Mouse (Mus musculus): ENCODE results near the gene Cacnb2. TPM values are rescaled to one million over a fixed set of nuclear protein-coding genes. Genes with fewer than 3 reads are reported as not detected.

The Cacnb2 gene
- polyA plus RNA-seq, 1 experiment from 2014 or later = 3.4 TPM

GRCm38 (mm10) chr2:14620120-14620853, 17.4 kb downstream of the Cacnb2 start:
- Histone ChIP-seq H3K4me1 (no peaks in the 10 kb centered on the region), H3K4me2 (replicated peaks) (no peak overlapping the region), H3K4me3 (no peak overlapping the region), H3K36me3 (no peaks in the 10 kb centered on the region), H3K9me3 (no peaks in the 10 kb centered on the region), H3K9ac (no peak overlapping the region), H3K27me3 (no peaks in the 10 kb centered on the region), H3K27ac (no peak overlapping the region)
- ATAC-seq (ENCODE audit: insufficient number of reproducible peaks, insufficient read depth, low FRiP score, low TSS enrichment) = no peak
- 74% methylated on average over 6 of the region's 6 CpGs for WGBS

- no peaks in the 10 kb centered on the region for H3K27me3 ChIP-seq
- H3K9me3 ChIP-seq = no peaks in the 10 kb centered on the region
- H3K4me2 ChIP-seq (replicated peaks) = no peak overlapping the region
- WGBS = 82% methylated on average over 4 of the region's 4 CpGs
- H3K36me3 ChIP-seq = no peaks in the 10 kb centered on the region
- no peaks in the 10 kb centered on the region for H3K4me1 ChIP-seq
- H3K4me3 ChIP-seq = no peak overlapping the region
- ATAC-seq (ENCODE audit: insufficient number of reproducible peaks, insufficient read depth, low FRiP score, low TSS enrichment) = no peak
- no peak overlapping the region for H3K9ac ChIP-seq
- H3K27ac ChIP-seq = no peak overlapping the region
Observed at GRCm38 (mm10) chr2:14620891-14621290, 18.0 kb downstream of the Cacnb2 start.

GRCm38 (mm10) chr2:14623820-14624219, 20.9 kb downstream of the Cacnb2 start:
- H3K27ac ChIP-seq = no peak overlapping the region
- no peak overlapping the region for H3K9ac ChIP-seq
- H3K4me1 ChIP-seq = no peaks in the 10 kb centered on the region
- no peaks in the 10 kb centered on the region for H3K36me3 ChIP-seq
- WGBS = 89% methylated on average over 5 of the region's 5 CpGs
- ATAC-seq (ENCODE audit: insufficient number of reproducible peaks, insufficient read depth, low FRiP score, low TSS enrichment) = no peak
- H3K4me3 ChIP-seq = no peak overlapping the region
- H3K9me3 ChIP-seq = no peaks in the 10 kb centered on the region
- no peaks in the 10 kb centered on the region for H3K27me3 ChIP-seq
- no peak overlapping the region for H3K4me2 ChIP-seq (replicated peaks)

- Histone ChIP-seq H3K4me3 (no peak overlapping the region), H3K9me3 (no peaks in the 10 kb centered on the region), H3K4me1 (no peaks in the 10 kb centered on the region), H3K36me3 (no peaks in the 10 kb centered on the region), H3K4me2 (replicated peaks) (no peak overlapping the region), H3K9ac (no peak overlapping the region), H3K27me3 (no peaks in the 10 kb centered on the region), H3K27ac (no peak overlapping the region)
- ATAC-seq (ENCODE audit: insufficient number of reproducible peaks, insufficient read depth, low FRiP score, low TSS enrichment) = no peak
- WGBS = 70% methylated on average over 9 of the region's 9 CpGs
Observed at GRCm38 (mm10) chr2:14629814-14630492, 27.1 kb downstream of the Cacnb2 start.

GRCm38 (mm10) chr2:14631590-14631989, 28.7 kb downstream of the Cacnb2 start:
- H3K4me2 ChIP-seq (replicated peaks) = no peak overlapping the region
- no peaks in the 10 kb centered on the region for H3K9me3 ChIP-seq
- no peak overlapping the region for H3K27ac ChIP-seq
- 90% methylated on average over 1 of the region's 1 CpGs for WGBS
- no peak overlapping the region for H3K4me3 ChIP-seq
- H3K27me3 ChIP-seq = no peaks in the 10 kb centered on the region
- H3K4me1 ChIP-seq = no peaks in the 10 kb centered on the region
- H3K36me3 ChIP-seq = no peaks in the 10 kb centered on the region
- ATAC-seq (ENCODE audit: insufficient number of reproducible peaks, insufficient read depth, low FRiP score, low TSS enrichment) = no peak
- H3K9ac ChIP-seq = no peak overlapping the region

DNA sequence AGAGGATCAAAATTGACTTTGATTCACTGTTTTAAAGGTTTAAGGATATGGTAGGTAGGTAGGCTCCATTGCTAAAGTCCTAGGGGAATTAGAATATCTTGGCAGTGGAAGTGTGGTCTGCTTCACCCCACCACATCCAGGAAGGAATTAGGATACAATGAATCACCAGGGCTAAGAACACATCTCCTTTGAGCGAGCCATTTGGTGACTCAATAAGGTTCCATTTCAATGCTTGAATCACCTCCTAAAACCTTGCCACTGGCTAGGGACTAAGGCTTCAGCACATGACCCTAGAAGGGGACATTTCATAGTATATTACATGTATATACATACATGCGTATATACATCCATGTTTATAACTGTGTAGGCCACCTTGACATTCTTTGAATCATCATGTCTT, 30.3 kb downstream of the Cacnb2 start:
- H3K9me3 ChIP-seq = no peaks in the 10 kb centered on the region
- H3K27ac ChIP-seq = no peak overlapping the region
- no peaks in the 10 kb centered on the region for H3K27me3 ChIP-seq
- WGBS = 94% methylated on average over 2 of the region's 2 CpGs
- no peaks in the 10 kb centered on the region for H3K4me1 ChIP-seq
- no peaks in the 10 kb centered on the region for H3K36me3 ChIP-seq
- H3K4me2 ChIP-seq (replicated peaks) = no peak overlapping the region
- H3K4me3 ChIP-seq = no peak overlapping the region
- ATAC-seq (ENCODE audit: insufficient number of reproducible peaks, insufficient read depth, low FRiP score, low TSS enrichment) = no peak
- H3K9ac ChIP-seq = no peak overlapping the region

DNA sequence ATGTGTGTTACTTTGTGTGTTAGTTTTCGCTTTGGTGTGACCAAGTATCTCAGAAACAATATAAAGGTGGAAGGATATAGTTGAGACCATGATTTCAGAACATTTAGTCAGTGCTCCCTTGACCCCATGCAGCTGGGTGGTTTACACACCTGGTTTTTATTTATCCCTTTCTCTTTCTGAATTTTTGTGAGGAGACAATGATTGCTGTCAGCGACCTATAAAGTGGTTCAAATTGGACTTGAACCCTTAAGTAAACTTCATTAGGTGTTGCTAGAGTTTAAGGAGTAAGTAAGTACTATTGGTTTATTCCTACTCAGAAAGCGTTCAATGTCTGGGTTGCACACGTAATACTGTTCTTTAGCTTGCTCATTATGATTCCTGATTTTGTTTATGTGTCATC, 36.4 kb downstream of the Cacnb2 start:
- no peak overlapping the region for H3K9ac ChIP-seq
- H3K9me3 ChIP-seq = no peaks in the 10 kb centered on the region
- no peaks in the 10 kb centered on the region for H3K27me3 ChIP-seq
- H3K4me3 ChIP-seq = no peak overlapping the region
- no peak for ATAC-seq (ENCODE audit: insufficient number of reproducible peaks, insufficient read depth, low FRiP score, low TSS enrichment)
- H3K4me1 ChIP-seq = peaks cover 4% of the 10 kb centered on the region; the same call in 1 of the 2 replicates
- 62% methylated on average over 4 of the region's 4 CpGs for WGBS
- no peaks in the 10 kb centered on the region for H3K36me3 ChIP-seq
- H3K4me2 ChIP-seq (replicated peaks) = no peak overlapping the region
- no peak overlapping the region for H3K27ac ChIP-seq

DNA sequence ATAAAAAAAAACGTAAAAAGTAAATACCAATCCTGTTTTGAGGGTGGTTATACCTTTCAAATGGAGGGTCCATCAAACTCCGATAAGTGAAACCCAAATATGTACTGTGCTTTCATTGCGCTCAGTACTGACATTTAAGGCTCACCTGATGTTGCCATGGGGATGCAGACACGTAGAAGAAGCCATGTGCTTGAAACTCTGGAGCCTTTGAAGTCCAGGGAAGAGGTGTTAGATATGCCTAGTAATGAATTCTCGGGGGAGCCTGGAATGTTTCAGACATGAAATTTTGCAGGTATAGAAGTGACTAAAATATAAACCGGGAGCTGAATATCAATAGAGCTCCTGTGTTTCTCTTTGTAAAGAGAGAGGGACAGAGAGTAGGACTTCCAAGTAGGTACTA, 37.0 kb downstream of the Cacnb2 start:
- Histone ChIP-seq H3K4me2 (replicated peaks) (no peak overlapping the region), H3K9me3 (no peaks in the 10 kb centered on the region), H3K27ac (no peak overlapping the region), H3K36me3 (no peaks in the 10 kb centered on the region), H3K9ac (no peak overlapping the region), H3K4me3 (no peak overlapping the region), H3K4me1 (peaks cover 4% of the 10 kb centered on the region; the same call in 1 of the 2 replicates), H3K27me3 (no peaks in the 10 kb centered on the region)
- no peak for ATAC-seq (ENCODE audit: insufficient number of reproducible peaks, insufficient read depth, low FRiP score, low TSS enrichment)
- WGBS = 79% methylated on average over 6 of the region's 6 CpGs

- no peaks in the 10 kb centered on the region for H3K9me3 ChIP-seq
- WGBS = 70% methylated on average over 2 of the region's 2 CpGs
- no peak overlapping the region for H3K4me3 ChIP-seq
- H3K9ac ChIP-seq = no peak overlapping the region
- no peak overlapping the region for H3K4me2 ChIP-seq (replicated peaks)
- H3K4me1 ChIP-seq = peaks cover 4% of the 10 kb centered on the region; the same call in 1 of the 2 replicates
- H3K36me3 ChIP-seq = no peaks in the 10 kb centered on the region
- no peak for ATAC-seq (ENCODE audit: insufficient number of reproducible peaks, insufficient read depth, low FRiP score, low TSS enrichment)
- H3K27me3 ChIP-seq = no peaks in the 10 kb centered on the region
- no peak overlapping the region for H3K27ac ChIP-seq
Observed at GRCm38 (mm10) chr2:14641040-14641439, 38.2 kb downstream of the Cacnb2 start.

DNA sequence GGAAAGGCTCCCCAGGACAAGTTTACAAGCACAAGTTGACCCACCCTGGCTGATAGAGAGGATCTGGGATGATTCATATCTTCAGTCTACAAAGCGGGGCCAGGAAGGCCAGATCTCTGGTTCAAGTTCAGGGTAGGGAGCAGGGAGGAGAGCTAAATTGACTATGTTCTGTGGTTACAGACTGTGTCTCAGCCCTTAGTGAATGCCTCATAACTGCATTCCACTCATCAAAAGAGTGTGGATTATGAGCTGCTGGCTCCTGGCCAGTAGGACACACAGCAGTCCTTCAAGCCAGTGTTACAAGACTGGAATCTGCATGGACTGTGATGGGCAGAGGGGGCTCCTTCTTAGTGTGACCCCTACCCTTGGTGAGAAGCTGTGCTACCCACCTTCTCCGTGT, 48.4 kb downstream of the Cacnb2 start:
- Histone ChIP-seq H3K36me3 (no peaks in the 10 kb centered on the region), H3K27ac (no peak overlapping the region), H3K4me1 (peaks cover 3% of the 10 kb centered on the region; the same call in 1 of the 2 replicates), H3K27me3 (no peaks in the 10 kb centered on the region), H3K9me3 (no peaks in the 10 kb centered on the region), H3K4me2 (replicated peaks) (no peak overlapping the region), H3K4me3 (no peak overlapping the region), H3K9ac (no peak overlapping the region)
- WGBS = 78% methylated on average over 2 of the region's 2 CpGs
- no peak for ATAC-seq (ENCODE audit: insufficient number of reproducible peaks, insufficient read depth, low FRiP score, low TSS enrichment)

GRCm38 (mm10) chr2:14656673-14657072, 53.8 kb downstream of the Cacnb2 start:
- Histone ChIP-seq H3K27ac (no peak overlapping the region), H3K4me3 (no peak overlapping the region), H3K4me2 (replicated peaks) (no peak overlapping the region), H3K27me3 (no peaks in the 10 kb centered on the region), H3K36me3 (no peaks in the 10 kb centered on the region), H3K4me1 (peaks cover 3% of the 10 kb centered on the region; the same call in 1 of the 2 replicates), H3K9me3 (no peaks in the 10 kb centered on the region), H3K9ac (no peak overlapping the region)
- ATAC-seq (ENCODE audit: insufficient number of reproducible peaks, insufficient read depth, low FRiP score, low TSS enrichment) = no peak
- WGBS = 68% methylated on average over 4 of the region's 4 CpGs

- H3K27me3 ChIP-seq = no peaks in the 10 kb centered on the region
- ATAC-seq (ENCODE audit: insufficient number of reproducible peaks, insufficient read depth, low FRiP score, low TSS enrichment) = no peak
- no peak overlapping the region for H3K27ac ChIP-seq
- H3K9ac ChIP-seq = no peak overlapping the region
- no peak overlapping the region for H3K4me3 ChIP-seq
- no peak overlapping the region for H3K4me2 ChIP-seq (replicated peaks)
- 60% methylated on average over 3 of the region's 3 CpGs for WGBS
- H3K4me1 ChIP-seq = peaks cover 3% of the 10 kb centered on the region; the same call in 1 of the 2 replicates
- no peaks in the 10 kb centered on the region for H3K36me3 ChIP-seq
- no peaks in the 10 kb centered on the region for H3K9me3 ChIP-seq
Observed at GRCm38 (mm10) chr2:14657205-14657844, 54.4 kb downstream of the Cacnb2 start.

All from embryonic facial prominence, embryonic 12.5 days (tissue).